18 mouse cellular contexts compared by ENCODE assay signal in genomic region chr15:79388171-79388570, GRCm38 (mm10). TPM values are rescaled to one million over a fixed set of nuclear protein-coding genes. Genes with fewer than 3 reads are reported as not detected.
DNase-seq lines count a peak whose midpoint lies in the region; ATAC-seq and TF ChIP-seq lines count a peak whose summit lies in the region.
"Had no signal": no experiment of that assay in that cellular context is flagged by ENCODE, and none has a peak within 500 bp of the region (broad histone marks: within the 10 kb centered on the region; RNA-seq: fewer than 3 reads in every experiment).

No protein-coding gene starts in this region.

- no peak for TF ChIP-seq CTCF in thymus, adult 2 months (IDR thresholded peaks at IDR 0.05; ENCODE audit: borderline replicate concordance, control insufficient read depth, extremely low read depth, insufficient read depth, low read length, poor library complexity)
- no peak for TF ChIP-seq CTCF in forebrain, postnatal 0 days (IDR thresholded peaks at IDR 0.05; ENCODE audit: low read depth)

- no peak for DNase-seq in embryonic facial prominence, embryonic 10.5 days (ENCODE audit: low spot score)
- DNase-seq in lung, adult 18-20 months, result peak; percentile 50 to 69
- DNase-seq in lung, postnatal 14 days, result no peak
- DNase-seq in thymus, adult 2 months, result no peak
- no peak for DNase-seq in forebrain, postnatal 0 days
- no peak for DNase-seq in urinary bladder, adult 18-20 months (ENCODE audit: low spot score in 2 of 2)
- DNase-seq: cerebellum, adult 18-20 months; gastrocnemius, postnatal 10 days; kidney, adult 18-20 months; kidney, postnatal 4 days; right cerebral cortex, postnatal 25 days had no signal

- H3K27me3 ChIP-seq in embryonic facial prominence, embryonic 13.5 days, result no peaks in the 10 kb centered on the region
- H3K27me3 ChIP-seq in embryonic facial prominence, embryonic 10.5 days (replicated peaks; ENCODE audit: low read depth, poor library complexity, severe bottlenecking), result no peaks in the 10 kb centered on the region
- no peaks in the 10 kb centered on the region for H3K27me3 ChIP-seq in lung, embryonic 16.5 days (ENCODE audit: control insufficient read depth, insufficient read depth, low read depth, low read length)
- no peaks in the 10 kb centered on the region for H3K27me3 ChIP-seq in thymus, adult 2 months (ENCODE audit: control insufficient read depth, insufficient read depth, low read length)
- no peaks in the 10 kb centered on the region for H3K27me3 ChIP-seq in forebrain, postnatal 0 days (ENCODE audit: insufficient read depth, low read length)
- H3K27me3 ChIP-seq: forebrain, embryonic 15.5 days; hindbrain, embryonic 12.5 days; midbrain, embryonic 12.5 days had no signal

- peaks cover 52% of the 10 kb centered on the region for H3K4me1 ChIP-seq in embryonic facial prominence, embryonic 13.5 days
- H3K4me1 ChIP-seq in embryonic facial prominence, embryonic 10.5 days, result peaks cover 37% of the 10 kb centered on the region
- peaks cover 57% of the 10 kb centered on the region for H3K4me1 ChIP-seq in lung, embryonic 16.5 days (replicated peaks; ENCODE audit: control insufficient read depth, insufficient read depth, low read length)
- H3K4me1 ChIP-seq in thymus, adult 2 months (replicated peaks; ENCODE audit: control insufficient read depth, insufficient read depth, low read length), result peaks cover 13% of the 10 kb centered on the region
- H3K4me1 ChIP-seq in forebrain, postnatal 0 days (ENCODE audit: insufficient read depth), result no peaks in the 10 kb centered on the region; the same call in 1 of the 2 replicates

- H3K9me3 ChIP-seq in embryonic facial prominence, embryonic 13.5 days, result no peaks in the 10 kb centered on the region; the same call in 1 of the 2 replicates
- H3K9me3 ChIP-seq in embryonic facial prominence, embryonic 10.5 days, result no peaks in the 10 kb centered on the region
- H3K9me3 ChIP-seq in lung, embryonic 16.5 days (ENCODE audit: control insufficient read depth, low read length), result no peaks in the 10 kb centered on the region
- H3K9me3 ChIP-seq in forebrain, postnatal 0 days (ENCODE audit: low read length), result no peaks in the 10 kb centered on the region
- H3K9me3 ChIP-seq: forebrain, embryonic 15.5 days; heart, embryonic 10.5 days; hindbrain, embryonic 12.5 days; midbrain, embryonic 12.5 days had no signal

- no peak for TF ChIP-seq POLR2A in thymus, adult 2 months (IDR thresholded peaks at IDR 0.05; ENCODE audit: control insufficient read depth, extremely low read depth, insufficient read depth, low read length, poor library complexity)

- H3K4me3 ChIP-seq in embryonic facial prominence, embryonic 13.5 days, result no peak overlapping the region
- H3K4me3 ChIP-seq in embryonic facial prominence, embryonic 10.5 days, result no peak overlapping the region
- no peak overlapping the region for H3K4me3 ChIP-seq in lung, embryonic 16.5 days (ENCODE audit: low read length)
- H3K4me3 ChIP-seq in thymus, adult 2 months (ENCODE audit: control insufficient read depth, insufficient read depth, low read length), result no peak overlapping the region
- no peak overlapping the region for H3K4me3 ChIP-seq in forebrain, postnatal 0 days (ENCODE audit: low read depth, low read length)
- H3K4me3 ChIP-seq: forebrain, embryonic 15.5 days; heart, embryonic 10.5 days; hindbrain, embryonic 12.5 days; midbrain, embryonic 12.5 days had no signal

- no peak overlapping the region for H3K4me2 ChIP-seq in embryonic facial prominence, embryonic 13.5 days
- no peak overlapping the region for H3K4me2 ChIP-seq in lung, embryonic 16.5 days (ENCODE audit: low read depth, low read length)
- H3K4me2 ChIP-seq in forebrain, postnatal 0 days (ENCODE audit: low read depth), result no peak overlapping the region
- H3K4me2 ChIP-seq: forebrain, embryonic 15.5 days; hindbrain, embryonic 12.5 days; midbrain, embryonic 12.5 days had no signal

- 64% methylated on average over 6 of the region's 6 CpGs for WGBS in embryonic facial prominence, embryonic 13.5 days
- WGBS in embryonic facial prominence, embryonic 10.5 days, result 75% methylated on average over 6 of the region's 6 CpGs
- WGBS in lung, embryonic 16.5 days, result 51% methylated on average over 6 of the region's 6 CpGs
- WGBS in thymus, adult 2 months, result 92% methylated on average over 6 of the region's 6 CpGs
- 77% methylated on average over 6 of the region's 6 CpGs for WGBS in forebrain, postnatal 0 days

- H3K9ac ChIP-seq in embryonic facial prominence, embryonic 13.5 days, result 0 out of 2 replicates have a peak overlapping the region, but pooled peaks have one; percentile 11
- 0 out of 2 replicates have a peak overlapping the region, but pooled peaks have one; percentile 17 for H3K9ac ChIP-seq in lung, embryonic 16.5 days (ENCODE audit: low read length)
- H3K9ac ChIP-seq in forebrain, postnatal 0 days, result no peak overlapping the region
- H3K9ac ChIP-seq: forebrain, embryonic 15.5 days; hindbrain, embryonic 12.5 days; liver, embryonic 14.5 days; midbrain, embryonic 12.5 days had no signal

- H3K27ac ChIP-seq in embryonic facial prominence, embryonic 13.5 days, result peak overlapping the region; percentile 56; the same call in 1 of the 2 replicates
- H3K27ac ChIP-seq in embryonic facial prominence, embryonic 10.5 days (replicated peaks), result no peak overlapping the region
- peak overlapping the region; percentile 6; the same call in 1 of the 2 replicates for H3K27ac ChIP-seq in lung, embryonic 16.5 days (ENCODE audit: low read length)
- H3K27ac ChIP-seq in thymus, adult 2 months (ENCODE audit: control insufficient read depth, insufficient read depth, low read length), result no peak overlapping the region
- no peak overlapping the region for H3K27ac ChIP-seq in forebrain, postnatal 0 days (ENCODE audit: low read depth, low read length)
- H3K27ac ChIP-seq: forebrain, embryonic 15.5 days; heart, embryonic 10.5 days; hindbrain, embryonic 12.5 days; liver, embryonic 14.5 days; midbrain, embryonic 12.5 days had no signal

- peaks cover 11% of the 10 kb centered on the region; the same call in 1 of the 2 replicates for H3K36me3 ChIP-seq in embryonic facial prominence, embryonic 13.5 days
- peaks cover 16% of the 10 kb centered on the region; the same call in 1 of the 2 replicates for H3K36me3 ChIP-seq in embryonic facial prominence, embryonic 10.5 days (replicated peaks)
- no peaks in the 10 kb centered on the region for H3K36me3 ChIP-seq in lung, embryonic 16.5 days (ENCODE audit: control insufficient read depth, insufficient read depth, low read length)
- no peaks in the 10 kb centered on the region for H3K36me3 ChIP-seq in thymus, adult 2 months (ENCODE audit: control insufficient read depth, insufficient read depth, low read length)
- H3K36me3 ChIP-seq in forebrain, postnatal 0 days (ENCODE audit: insufficient read depth), result no peaks in the 10 kb centered on the region; the same call in 1 of the 2 replicates
- H3K36me3 ChIP-seq: forebrain, embryonic 15.5 days; hindbrain, embryonic 12.5 days; midbrain, embryonic 12.5 days had no signal

- ATAC-seq in embryonic facial prominence, embryonic 13.5 days (ENCODE audit: insufficient number of reproducible peaks, insufficient read depth, low FRiP score, low TSS enrichment, low read depth), result no peak
- ATAC-seq in lung, embryonic 16.5 days (ENCODE audit: low read depth), result no peak
- ATAC-seq in forebrain, postnatal 0 days, result no peak
- ATAC-seq: forebrain, embryonic 15.5 days had no signal

RNA-seq across cellular contexts. Expression of gene Tmem184b, which starts 15.2 kb away (rescaled TPM):
- 67.1 and 72.0 TPM in 2 replicates for polyA plus RNA-seq in embryonic facial prominence, embryonic 13.5 days (2015; fragmentation: Nextera tagmentation; extraction: Ambion mirVana)
- polyA plus RNA-seq in embryonic facial prominence, embryonic 10.5 days (2016; fragmentation: Nextera tagmentation; extraction: Ambion mirVana), result 57.7 and 58.9 TPM in 2 replicates
- polyA plus RNA-seq in lung, embryonic 16.5 days (2015; fragmentation: Nextera tagmentation; extraction: Ambion mirVana), result 71.1 and 78.2 TPM in 2 replicates
- polyA plus RNA-seq in thymus, adult 2 months (2012; rRNA removed), result 225 and 303 TPM in 2 replicates
- 32.0 and 41.9 TPM in 2 replicates for total RNA-seq in forebrain, postnatal 0 days (2014; rRNA removed)
- polyA plus RNA-seq in forebrain, postnatal 0 days (2015; fragmentation: Nextera tagmentation; extraction: Ambion mirVana), result 22.9 and 30.3 TPM in 2 replicates

RNA-seq across cellular contexts. Expression of gene Maff, which starts 41.8 kb away (rescaled TPM):
- polyA plus RNA-seq in embryonic facial prominence, embryonic 13.5 days (2015; fragmentation: Nextera tagmentation; extraction: Ambion mirVana), result 1.8 and 2.8 TPM in 2 replicates
- 1.2 and 1.8 TPM in 2 replicates for polyA plus RNA-seq in embryonic facial prominence, embryonic 10.5 days (2016; fragmentation: Nextera tagmentation; extraction: Ambion mirVana)
- 5.2 and 6.5 TPM in 2 replicates for polyA plus RNA-seq in lung, embryonic 16.5 days (2015; fragmentation: Nextera tagmentation; extraction: Ambion mirVana)
- 7.4 and 8.1 TPM in 2 replicates for polyA plus RNA-seq in thymus, adult 2 months (2012; rRNA removed)
- 2.5 and 3.0 TPM in 2 replicates for total RNA-seq in forebrain, postnatal 0 days (2014; rRNA removed)
- 0.74 and 1.1 TPM in 2 replicates for polyA plus RNA-seq in forebrain, postnatal 0 days (2015; fragmentation: Nextera tagmentation; extraction: Ambion mirVana)

RNA-seq across cellular contexts. Expression of gene Pla2g6, which starts 60.0 kb away (rescaled TPM):
- 11.6 TPM in 2 replicates for polyA plus RNA-seq in embryonic facial prominence, embryonic 13.5 days (2015; fragmentation: Nextera tagmentation; extraction: Ambion mirVana)
- 18.4 and 20.4 TPM in 2 replicates for polyA plus RNA-seq in embryonic facial prominence, embryonic 10.5 days (2016; fragmentation: Nextera tagmentation; extraction: Ambion mirVana)
- 20.1 and 22.4 TPM in 2 replicates for polyA plus RNA-seq in lung, embryonic 16.5 days (2015; fragmentation: Nextera tagmentation; extraction: Ambion mirVana)
- polyA plus RNA-seq in thymus, adult 2 months (2012; rRNA removed), result 65.2 and 71.4 TPM in 2 replicates
- 19.5 and 31.1 TPM in 2 replicates for total RNA-seq in forebrain, postnatal 0 days (2014; rRNA removed)
- polyA plus RNA-seq in forebrain, postnatal 0 days (2015; fragmentation: Nextera tagmentation; extraction: Ambion mirVana), result 10.7 and 15.2 TPM in 2 replicates

Comparison
In these comparisons a context has a peak if more than half of its experiments do, and no peak if none do; other contexts are left out.
1. H3K27ac ChIP-seq: peak in embryonic facial prominence, embryonic 13.5 days (single experiment) and lung, embryonic 16.5 days (single experiment); none in embryonic facial prominence, embryonic 10.5 days (single experiment), thymus, adult 2 months (single experiment) and forebrain, postnatal 0 days (single experiment).
2. DNase-seq: peak in lung, adult 18-20 months (2 of 2); none in embryonic facial prominence, embryonic 10.5 days (single experiment), lung, postnatal 14 days (single experiment), thymus, adult 2 months (single experiment), forebrain, postnatal 0 days (single experiment) and urinary bladder, adult 18-20 months (0 of 2).